Mouse (Mus musculus): ENCODE data around the gene Olfr25. TPM values are rescaled to one million over a fixed set of nuclear protein-coding genes. Genes with fewer than 3 reads are reported as not detected.

Gene Olfr25
- not detected for total RNA-seq (2022)

- no peak for DNase-seq (ENCODE audit: low spot score)
These were observed at the start of gene Olfr25 for GRCm38 (mm10) chr9:38328760-38329159. TSS of gene Olfr25 (plus strand) at chr9:38329060.

- no peak for DNase-seq (ENCODE audit: low spot score)
These were observed 38.1 kb upstream of the Olfr25 start, which contains the start of gene Olfr896-ps1 for GRCm38 (mm10) chr9:38290807-38291206. TSS of gene Olfr896-ps1 (plus strand) at chr9:38291107.

DNA sequence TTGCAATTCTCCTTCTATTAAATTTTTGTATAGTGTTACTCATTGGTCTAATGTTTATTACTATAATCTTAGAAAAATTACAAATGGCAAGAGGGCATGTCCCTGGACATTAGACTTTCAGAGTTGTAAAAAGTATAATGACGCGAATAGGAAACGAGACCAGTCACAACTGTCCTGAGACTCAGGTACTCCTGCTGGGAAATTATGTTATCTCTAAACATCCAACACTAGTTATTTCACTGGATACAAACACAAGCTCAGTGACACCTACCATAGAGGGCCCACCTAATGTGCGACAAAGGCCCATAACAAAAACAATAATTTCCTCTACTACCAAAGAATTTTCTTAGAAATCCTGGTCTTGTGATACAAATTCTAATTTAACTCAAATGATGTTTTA lies 19.3 kb downstream of the Olfr25 start, which contains the start of gene Olfr898:
TSS of gene Olfr898 (plus strand) at position 301 of the 400 bp plus-strand sequence.
- no peak for DNase-seq (ENCODE audit: low spot score)

DNA sequence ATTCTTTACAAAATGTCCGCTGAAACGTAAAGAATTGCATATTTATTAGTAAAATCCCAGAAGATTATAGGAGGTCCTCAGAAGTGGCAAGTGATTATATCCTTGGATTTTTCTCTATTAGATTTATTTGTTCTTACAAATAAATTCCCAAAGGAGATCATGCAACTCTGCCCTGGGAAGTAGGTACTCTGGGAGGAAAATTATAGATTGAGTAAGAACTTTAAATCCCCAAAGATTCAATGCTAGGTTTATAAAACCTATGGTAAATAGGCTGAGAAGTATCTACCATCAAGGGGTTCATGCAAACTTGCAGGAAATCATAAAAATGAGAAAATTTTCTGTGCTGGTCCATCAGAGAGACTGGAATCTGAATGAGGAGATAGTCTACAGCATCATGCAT lies 37.7 kb downstream of the Olfr25 start, which contains the start of gene Olfr250:
TSS of gene Olfr250 (plus strand) at position 301 of the 400 bp plus-strand sequence.
- DNase-seq (ENCODE audit: low spot score): no peak

GRCm38 (mm10) chr9:38376786-38377185 lies 47.9 kb downstream of the Olfr25 start, which contains the start of gene Olfr251:
TSS of gene Olfr251 (plus strand) at chr9:38377086.
- DNase-seq (ENCODE audit: low spot score): no peak

Other genes with a start within 250 kb of the Olfr25 start
- gene Olfr887, start 245.0 kb upstream of the Olfr25 start, total RNA-seq (2022): not detected
- gene Olfr888, start 220.9 kb upstream of the Olfr25 start, total RNA-seq (2022): not detected
- not detected for gene Olfr889, start 213.9 kb upstream of the Olfr25 start, total RNA-seq (2022)
- not detected for gene Olfr890, start 186.5 kb upstream of the Olfr25 start, total RNA-seq (2022)
- gene Olfr891, start 148.2 kb upstream of the Olfr25 start, total RNA-seq (2022): not detected
- not detected for gene Olfr893, start 120.7 kb upstream of the Olfr25 start, total RNA-seq (2022)
- not detected for gene Olfr894, start 111.0 kb upstream of the Olfr25 start, total RNA-seq (2022)
- gene Olfr143, start 76.3 kb upstream of the Olfr25 start, total RNA-seq (2022): not detected
- gene Olfr895, start 61.2 kb upstream of the Olfr25 start, total RNA-seq (2022): not detected
- gene Olfr896-ps1, start 38.0 kb upstream of the Olfr25 start, total RNA-seq (2022): not detected
- not detected for gene Olfr898, start 19.4 kb downstream of the Olfr25 start, total RNA-seq (2022)
- not detected for gene Olfr250, start 37.8 kb downstream of the Olfr25 start, total RNA-seq (2022)
- not detected for gene Olfr251, start 48.0 kb downstream of the Olfr25 start, total RNA-seq (2022)
- gene Olfr147, start 72.6 kb downstream of the Olfr25 start, total RNA-seq (2022): not detected
- not detected for gene Olfr901, start 100.4 kb downstream of the Olfr25 start, total RNA-seq (2022)
- not detected for gene Olfr902, start 118.6 kb downstream of the Olfr25 start, total RNA-seq (2022)
- gene Olfr904, start 134.1 kb downstream of the Olfr25 start, total RNA-seq (2022): not detected
- gene Olfr905, start 142.0 kb downstream of the Olfr25 start, total RNA-seq (2022): not detected
- not detected for gene Olfr906, start 158.0 kb downstream of the Olfr25 start, total RNA-seq (2022)
- gene Olfr907, start 166.7 kb downstream of the Olfr25 start, total RNA-seq (2022): not detected
- not detected for gene Olfr911-ps1, start 192.5 kb downstream of the Olfr25 start, total RNA-seq (2022)
- not detected for gene Olfr910, start 208.8 kb downstream of the Olfr25 start, total RNA-seq (2022)

Measured in heart, adult 8-10 months (tissue).